In genomic region chr7:111179401-111180271, GRCm38 (mm10) we compare ENCODE assay signal across 8 mouse cellular contexts.
DNase-seq lines count a peak whose midpoint lies in the region; ATAC-seq lines count a peak whose summit lies in the region.

No protein-coding gene starts in this region.

- no peaks in the 10 kb centered on the region for H3K9me3 ChIP-seq in neural tube, embryonic 12.5 days
- no peaks in the 10 kb centered on the region for H3K9me3 ChIP-seq in neural tube, embryonic 15.5 days (replicated peaks)
- H3K9me3 ChIP-seq in embryonic facial prominence, embryonic 15.5 days (replicated peaks): no peaks in the 10 kb centered on the region
- no peaks in the 10 kb centered on the region for H3K9me3 ChIP-seq in limb, embryonic 12.5 days

- WGBS in neural tube, embryonic 12.5 days: 64% methylated on average over 7 of the region's 7 CpGs
- WGBS in neural tube, embryonic 15.5 days: 62% methylated on average over 7 of the region's 7 CpGs
- 43% methylated on average over 7 of the region's 7 CpGs for WGBS in embryonic facial prominence, embryonic 15.5 days
- 59% methylated on average over 7 of the region's 7 CpGs for WGBS in limb, embryonic 12.5 days

- peaks cover 6% of the 10 kb centered on the region; the same call in 1 of the 2 replicates for H3K4me1 ChIP-seq in neural tube, embryonic 12.5 days
- H3K4me1 ChIP-seq in neural tube, embryonic 15.5 days: peaks cover 8% of the 10 kb centered on the region; the same call in 1 of the 2 replicates
- peaks cover 11% of the 10 kb centered on the region for H3K4me1 ChIP-seq in embryonic facial prominence, embryonic 15.5 days
- H3K4me1 ChIP-seq in limb, embryonic 12.5 days (replicated peaks): peaks cover 19% of the 10 kb centered on the region

- peak; percentile 53 for DNase-seq in heart, postnatal 25 days (ENCODE audit: low spot score)
- no peak for DNase-seq in left cerebral cortex, adult 11 months (ENCODE audit: low spot score)
- no peak for DNase-seq in right cerebral cortex, postnatal 14 days

- H3K4me2 ChIP-seq in neural tube, embryonic 12.5 days (replicated peaks): no peak overlapping the region
- H3K4me2 ChIP-seq in neural tube, embryonic 15.5 days: no peak overlapping the region
- no peak overlapping the region for H3K4me2 ChIP-seq in embryonic facial prominence, embryonic 15.5 days (replicated peaks)
- H3K4me2 ChIP-seq in limb, embryonic 12.5 days: no peak overlapping the region

- no peaks in the 10 kb centered on the region for H3K27me3 ChIP-seq in neural tube, embryonic 12.5 days (replicated peaks)
- no peaks in the 10 kb centered on the region for H3K27me3 ChIP-seq in neural tube, embryonic 15.5 days (replicated peaks)
- H3K27me3 ChIP-seq in embryonic facial prominence, embryonic 15.5 days: no peaks in the 10 kb centered on the region
- peaks cover 4% of the 10 kb centered on the region; the same call in 1 of the 2 replicates for H3K27me3 ChIP-seq in limb, embryonic 12.5 days

- H3K27ac ChIP-seq in neural tube, embryonic 12.5 days: no peak overlapping the region
- no peak overlapping the region for H3K27ac ChIP-seq in neural tube, embryonic 15.5 days (replicated peaks)
- H3K27ac ChIP-seq in embryonic facial prominence, embryonic 15.5 days (replicated peaks): no peak overlapping the region
- H3K27ac ChIP-seq in limb, embryonic 12.5 days: 0 out of 2 replicates have a peak overlapping the region, but pooled peaks have one; percentile 31

- H3K36me3 ChIP-seq in neural tube, embryonic 12.5 days: no peaks in the 10 kb centered on the region
- H3K36me3 ChIP-seq in neural tube, embryonic 15.5 days: no peaks in the 10 kb centered on the region
- H3K36me3 ChIP-seq in embryonic facial prominence, embryonic 15.5 days: no peaks in the 10 kb centered on the region
- no peaks in the 10 kb centered on the region for H3K36me3 ChIP-seq in limb, embryonic 12.5 days

- no peak overlapping the region for H3K4me3 ChIP-seq in neural tube, embryonic 12.5 days
- H3K4me3 ChIP-seq in neural tube, embryonic 15.5 days (replicated peaks): no peak overlapping the region
- no peak overlapping the region for H3K4me3 ChIP-seq in embryonic facial prominence, embryonic 15.5 days (replicated peaks)
- H3K4me3 ChIP-seq in limb, embryonic 12.5 days (replicated peaks): no peak overlapping the region

- intact Hi-C loops in heart, postnatal 25 days (cut with DNase I): loop anchor here (5.0 to 10.0 kb wide), 2 partner anchors 233 to 605 kb away; no protein-coding TSS in a partner anchor

- H3K9ac ChIP-seq in neural tube, embryonic 12.5 days: no peak overlapping the region
- no peak overlapping the region for H3K9ac ChIP-seq in neural tube, embryonic 15.5 days (replicated peaks)
- no peak overlapping the region for H3K9ac ChIP-seq in embryonic facial prominence, embryonic 15.5 days
- no peak overlapping the region for H3K9ac ChIP-seq in limb, embryonic 12.5 days (replicated peaks)

- ATAC-seq in neural tube, embryonic 12.5 days (ENCODE audit: low FRiP score, low read depth): 0 out of 2 replicates have a peak, but pooled peaks have one; percentile 17
- no peak for ATAC-seq in neural tube, embryonic 15.5 days (ENCODE audit: low FRiP score)
- peak; percentile 61 for ATAC-seq in embryonic facial prominence, embryonic 15.5 days (ENCODE audit: insufficient number of reproducible peaks, low FRiP score, low TSS enrichment, low read depth)
- ATAC-seq in limb, embryonic 12.5 days (ENCODE audit: insufficient number of reproducible peaks, insufficient read depth, low FRiP score, low TSS enrichment, low read depth): no peak
- peak; percentile 86 for ATAC-seq in megakaryocyte-erythroid progenitor cell, adult 5-6 weeks (replicated peaks; ENCODE audit: low FRiP score, low TSS enrichment, poor library complexity, severe bottlenecking)

Comparison
In these comparisons a context has a peak if more than half of its experiments do, and no peak if none do; other contexts are left out.
1. ATAC-seq: peak in neural tube, embryonic 12.5 days (single experiment), embryonic facial prominence, embryonic 15.5 days (single experiment) and megakaryocyte-erythroid progenitor cell, adult 5-6 weeks (single experiment); none in neural tube, embryonic 15.5 days (single experiment) and limb, embryonic 12.5 days (single experiment).